Mouse (Mus musculus): ENCODE data around the gene Arhgap42.

Gene Arhgap42

DNA sequence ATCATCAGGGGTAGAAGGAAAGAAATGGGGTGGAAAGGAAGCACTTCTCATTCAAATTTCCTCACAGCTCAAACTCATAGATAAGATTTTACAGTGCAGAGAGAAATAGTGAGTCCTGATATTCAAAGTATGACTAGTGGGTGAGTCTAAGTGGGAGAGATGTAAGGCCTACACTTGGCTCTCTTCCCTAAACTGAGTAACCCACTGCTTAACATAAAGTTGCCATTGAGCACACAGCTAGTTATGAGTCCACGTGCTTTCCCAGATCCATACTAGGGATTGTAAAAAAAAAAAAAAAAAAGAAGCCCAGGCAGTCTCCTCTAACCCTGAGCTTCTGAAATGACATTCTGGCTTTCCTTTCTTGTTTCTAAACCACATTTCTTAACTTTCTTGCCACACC, 96.8 kb downstream of the Arhgap42 start:
- no peak for DNase-seq

- DNase-seq = no peak
These were observed 109.8 kb downstream of the Arhgap42 start for GRCm38 (mm10) chr9:9128996-9129694.

DNA sequence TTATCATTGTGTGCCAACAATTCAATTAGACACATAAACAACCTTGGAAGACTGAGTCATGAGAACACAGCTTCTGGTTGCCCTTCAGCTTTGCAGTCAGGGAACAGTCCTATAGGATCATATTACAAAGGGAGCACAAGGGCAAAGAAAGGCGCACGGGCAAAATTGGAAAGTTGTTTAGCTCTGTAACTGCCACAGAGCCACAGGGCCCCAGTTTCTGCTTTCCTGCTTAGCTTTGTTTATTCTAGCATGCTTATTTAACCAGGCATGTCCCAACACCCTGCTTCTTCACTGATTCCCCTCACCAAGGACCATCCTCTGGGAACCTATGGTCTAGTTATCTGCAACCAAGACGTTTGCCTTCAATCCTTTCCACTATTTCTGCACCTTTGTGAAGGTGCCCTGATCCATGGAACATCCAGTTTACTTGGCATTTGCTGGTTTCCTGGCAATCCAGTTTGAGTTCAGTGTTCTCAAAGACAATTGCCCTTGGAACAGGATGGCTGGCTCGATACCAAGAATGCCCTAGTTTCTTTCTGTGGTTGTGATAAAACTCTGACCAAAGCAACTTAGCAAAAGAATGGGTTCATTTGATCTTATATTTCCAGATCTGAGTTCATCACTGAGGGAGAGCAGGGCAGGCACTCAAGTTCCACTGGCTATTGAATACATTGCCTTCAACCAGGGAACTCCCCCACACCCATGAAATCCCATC, 111.7 kb downstream of the Arhgap42 start:
- no peak for DNase-seq

DNA sequence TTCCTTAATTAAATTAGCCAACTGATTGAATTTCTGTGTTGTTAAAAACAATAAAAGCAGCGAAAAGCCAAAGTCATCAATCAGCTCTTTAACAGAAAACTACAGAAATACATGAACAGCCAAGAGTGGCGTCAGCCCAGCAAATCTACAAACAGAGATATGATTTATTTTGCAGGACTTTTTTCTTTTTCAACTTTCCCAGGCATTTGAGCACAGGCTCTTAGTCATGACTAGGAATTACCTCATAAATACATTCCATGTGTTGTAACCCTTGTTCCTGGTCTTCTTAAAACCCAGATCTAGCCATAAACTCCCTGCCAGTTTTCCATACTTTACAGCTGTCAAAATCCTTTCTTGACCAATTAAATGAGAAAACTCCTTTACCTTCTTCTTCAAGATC, 114.7 kb downstream of the Arhgap42 start:
- no peak for DNase-seq

DNA sequence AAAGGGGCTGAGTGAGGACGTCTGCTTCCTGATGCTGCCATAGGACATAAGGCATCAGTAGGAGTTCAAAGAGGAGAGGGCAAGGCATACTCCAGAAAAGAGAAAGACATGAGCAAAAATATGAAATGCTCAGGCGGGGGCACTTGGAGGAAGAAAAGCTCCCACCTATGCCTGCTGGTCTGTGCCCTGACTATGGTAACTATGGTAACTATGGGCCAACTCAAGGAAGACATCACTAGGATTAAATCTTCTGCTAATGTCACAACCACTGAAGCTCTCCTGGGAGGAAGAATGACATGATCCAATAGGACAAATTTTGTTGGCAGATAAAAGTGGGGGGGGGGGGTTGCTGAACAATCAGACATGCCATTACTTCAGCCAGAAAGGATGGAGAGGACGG, 124.6 kb downstream of the Arhgap42 start:
- no peak for DNase-seq

- no peak for DNase-seq
These were observed 125.1 kb downstream of the Arhgap42 start for GRCm38 (mm10) chr9:9113847-9114246.

- no peak for DNase-seq
These were observed 126.0 kb downstream of the Arhgap42 start for GRCm38 (mm10) chr9:9112921-9113320.

- no peak for DNase-seq
These were observed 131.2 kb downstream of the Arhgap42 start for GRCm38 (mm10) chr9:9107697-9108096.

- DNase-seq = no peak
These were observed 134.1 kb downstream of the Arhgap42 start for GRCm38 (mm10) chr9:9104761-9105160.

GRCm38 (mm10) chr9:9102158-9102514, 136.8 kb downstream of the Arhgap42 start:
- no peak for DNase-seq

DNA sequence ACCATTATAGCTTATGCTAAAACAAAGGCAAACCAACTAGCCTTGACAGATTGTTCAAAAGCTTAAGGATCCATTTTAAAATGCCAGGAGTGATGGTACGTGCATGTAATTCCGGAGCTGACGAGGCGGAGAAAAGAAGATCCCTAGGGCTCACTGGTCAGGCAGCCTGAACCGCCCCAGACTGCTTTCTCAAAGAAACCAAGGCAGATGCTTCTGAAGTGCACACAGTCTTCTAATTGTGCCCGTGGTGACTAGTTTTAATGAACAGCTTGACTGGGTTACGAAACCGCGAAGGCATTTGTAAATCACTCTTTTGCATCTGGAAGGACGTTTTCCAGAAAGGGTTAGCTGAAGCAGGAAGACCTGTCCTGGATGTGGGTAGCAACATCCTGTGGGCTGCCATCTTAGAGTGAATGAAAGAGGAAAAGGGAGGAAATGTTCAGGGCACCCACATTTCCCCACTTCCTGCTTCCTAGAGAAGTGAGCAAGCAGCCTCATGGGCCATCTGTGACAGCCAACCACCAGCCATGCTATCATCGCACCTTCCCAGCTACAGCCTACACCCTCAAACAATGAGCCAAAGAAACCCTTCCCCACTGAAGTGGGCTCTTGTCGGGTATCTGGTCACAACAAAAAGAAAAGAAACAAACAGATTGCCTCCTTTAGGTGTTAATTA, 137.3 kb downstream of the Arhgap42 start:
- DNase-seq = peak; percentile 12

DNA sequence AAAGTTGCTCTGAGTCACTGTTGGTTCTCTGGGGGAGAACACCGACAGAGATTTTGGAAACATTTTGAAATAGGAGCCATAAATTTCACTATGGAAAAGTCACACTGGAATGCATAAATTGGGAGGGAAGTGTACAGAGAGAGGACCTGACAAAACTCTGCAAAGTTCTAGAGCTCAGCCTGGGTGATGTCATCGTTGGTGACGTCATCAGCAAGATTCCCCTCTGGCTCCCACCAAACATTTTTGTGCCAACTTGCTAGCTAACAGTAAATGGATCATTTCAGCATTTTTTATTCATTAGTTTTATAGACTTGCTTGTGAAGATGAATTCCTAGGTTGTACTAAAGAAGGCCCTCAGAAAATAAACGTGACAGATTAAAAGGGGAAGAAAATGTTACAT, 137.8 kb downstream of the Arhgap42 start:
- no peak for DNase-seq

DNA sequence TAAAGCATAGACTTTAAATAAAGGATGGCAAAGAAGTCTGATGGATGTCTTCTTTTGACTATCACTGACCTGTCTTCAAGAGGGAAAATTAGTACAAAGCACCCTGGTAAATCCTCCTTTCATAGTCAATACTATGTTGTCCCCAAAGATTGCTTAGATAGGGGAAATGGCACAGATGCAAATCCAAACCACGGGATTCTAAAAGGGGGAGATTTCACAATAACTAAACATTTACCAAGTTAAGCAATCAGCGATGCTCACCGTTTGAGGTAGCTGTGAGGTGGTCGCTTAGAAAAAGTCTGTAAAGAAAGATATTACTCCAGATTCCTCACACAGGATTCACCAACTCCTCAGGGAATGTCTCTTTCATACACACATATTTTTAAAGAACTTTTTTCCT, 141.1 kb downstream of the Arhgap42 start:
- no peak for DNase-seq

- DNase-seq = no peak
These were observed 142.1 kb downstream of the Arhgap42 start for GRCm38 (mm10) chr9:9096761-9097160.

- DNase-seq = peak; percentile 8
These were observed 145.8 kb downstream of the Arhgap42 start for GRCm38 (mm10) chr9:9093096-9093495.

DNA sequence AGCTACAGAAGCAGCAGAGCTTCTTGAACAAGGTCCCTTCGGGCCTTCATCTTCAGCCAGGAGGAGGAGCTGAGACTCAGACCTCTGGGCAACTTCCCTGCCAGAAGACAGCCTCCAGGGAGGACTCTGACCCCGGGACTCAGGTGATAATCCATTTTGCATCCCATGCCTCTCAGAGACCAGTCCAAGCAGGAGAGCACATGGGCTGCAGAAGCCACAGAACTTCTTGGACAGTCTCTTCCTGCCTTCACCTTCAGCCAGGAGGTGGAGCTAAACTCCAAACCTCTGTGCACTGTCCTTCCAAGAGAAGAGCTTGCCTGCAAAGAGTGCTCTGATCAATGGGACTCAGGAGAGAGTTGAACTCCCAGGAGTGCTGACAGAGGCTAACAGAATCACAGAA, 155.5 kb downstream of the Arhgap42 start:
- DNase-seq = no peak

DNA sequence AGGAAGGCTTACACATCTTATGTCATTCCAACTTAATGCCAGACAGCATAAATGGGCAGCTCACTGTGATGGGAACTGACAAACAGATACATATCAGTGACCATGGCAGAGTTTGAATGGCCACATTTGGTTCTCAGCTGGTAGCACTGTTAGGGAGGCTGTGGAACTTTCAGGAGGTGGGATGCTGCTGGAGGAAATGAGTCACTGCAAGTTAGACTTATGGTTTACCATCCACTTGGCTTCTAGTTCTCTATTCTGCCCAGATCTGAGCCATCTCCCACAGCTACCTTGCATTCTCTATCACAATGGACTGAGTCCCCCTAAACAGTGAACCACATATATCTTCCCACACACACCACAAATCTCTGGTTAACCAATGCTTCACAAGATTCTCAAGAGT, 186.0 kb downstream of the Arhgap42 start:
- no peak for DNase-seq

DNA sequence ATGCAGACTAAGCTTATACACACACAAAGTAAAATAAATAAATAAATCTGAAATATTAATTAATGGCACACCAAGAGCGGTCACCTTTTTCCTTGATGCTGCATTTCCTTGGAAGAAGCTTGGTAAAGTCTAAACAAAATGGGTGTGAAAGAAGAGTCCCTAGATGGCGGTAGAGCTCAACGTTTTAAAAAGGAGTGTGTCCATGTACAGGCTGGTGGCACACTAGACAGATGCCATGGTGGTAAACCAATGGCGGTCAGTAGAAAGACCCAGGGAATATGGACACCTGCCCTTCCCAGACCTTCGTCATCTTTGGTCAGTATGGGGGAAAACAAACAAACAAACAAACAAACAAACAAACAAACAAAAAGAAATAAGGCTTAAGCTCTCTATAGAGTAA, 187.7 kb downstream of the Arhgap42 start:
- peak; percentile 25 for DNase-seq

- DNase-seq = no peak
These were observed 189.7 kb downstream of the Arhgap42 start for GRCm38 (mm10) chr9:9049202-9049601.

- DNase-seq = peak; percentile 74
These were observed 197.9 kb downstream of the Arhgap42 start for GRCm38 (mm10) chr9:9041009-9041408.

GRCm38 (mm10) chr9:9037017-9037671, 201.8 kb downstream of the Arhgap42 start:
- no peak for DNase-seq

GRCm38 (mm10) chr9:9027904-9028303, 211.0 kb downstream of the Arhgap42 start:
- no peak for DNase-seq

GRCm38 (mm10) chr9:9027445-9027844, 211.5 kb downstream of the Arhgap42 start:
- no peak for DNase-seq

GRCm38 (mm10) chr9:9015108-9015507, 223.8 kb downstream of the Arhgap42 start:
- DNase-seq = no peak

Measured in layer of hippocampus, adult 9-11 months (tissue).